Mouse (Mus musculus) embryonic stem cell, embryonic (primary cell): ENCODE data around the gene Mib2.

Experiments
- CTCF ChIA-PET, 4 experiments: fragments of 300-600 bp in 2 of 4; fragments of 350-600 bp in 2 of 4; sonication (Branson Sonifier 250); formaldehyde crosslinking; loops; one replicate each; lab custom pipeline; 2022; ENCODE audit warnings: inconsistent platforms in 2 of 4; lab: Charles Lee
- POLR2A ChIA-PET, 4 experiments: fragments of 300-600 bp in 2 of 4; fragments of 350-600 bp in 2 of 4; sonication (Branson Sonifier 250); formaldehyde crosslinking; loops; one replicate each; lab custom pipeline; 2022; ENCODE audit warnings: antibody characterized with exemption in 4 of 4, inconsistent platforms in 1 of 4; lab: Charles Lee

Gene Mib2

GRCm38 (mm10) chr4:155653086-155653450 is 15.9 kb downstream of the Mib2 start, which contains the start of gene Mmp23:
Gene Mmp23 (minus strand): TSS chr4:155653384.
- POLR2A ChIA-PET: interaction anchor here in 3 of 4 experiments (1.2 to 6.5 kb wide), 16 partner anchors 10 to 57 kb away, joined by 3 to 69 read pairs (median 8); partner anchors contain the start of genes Mib2 (in 3 of the 3) and Ssu72 (in 2 of the 3)
- CTCF ChIA-PET: interaction anchor here in 3 of 4 experiments (0.6 to 1.7 kb wide), 6 partner anchors 9 to 781 kb away, joined by 3 to 6 read pairs (median 3); partner anchors contain the start of gene Atad3a (in 1 of the 3)

DNA sequence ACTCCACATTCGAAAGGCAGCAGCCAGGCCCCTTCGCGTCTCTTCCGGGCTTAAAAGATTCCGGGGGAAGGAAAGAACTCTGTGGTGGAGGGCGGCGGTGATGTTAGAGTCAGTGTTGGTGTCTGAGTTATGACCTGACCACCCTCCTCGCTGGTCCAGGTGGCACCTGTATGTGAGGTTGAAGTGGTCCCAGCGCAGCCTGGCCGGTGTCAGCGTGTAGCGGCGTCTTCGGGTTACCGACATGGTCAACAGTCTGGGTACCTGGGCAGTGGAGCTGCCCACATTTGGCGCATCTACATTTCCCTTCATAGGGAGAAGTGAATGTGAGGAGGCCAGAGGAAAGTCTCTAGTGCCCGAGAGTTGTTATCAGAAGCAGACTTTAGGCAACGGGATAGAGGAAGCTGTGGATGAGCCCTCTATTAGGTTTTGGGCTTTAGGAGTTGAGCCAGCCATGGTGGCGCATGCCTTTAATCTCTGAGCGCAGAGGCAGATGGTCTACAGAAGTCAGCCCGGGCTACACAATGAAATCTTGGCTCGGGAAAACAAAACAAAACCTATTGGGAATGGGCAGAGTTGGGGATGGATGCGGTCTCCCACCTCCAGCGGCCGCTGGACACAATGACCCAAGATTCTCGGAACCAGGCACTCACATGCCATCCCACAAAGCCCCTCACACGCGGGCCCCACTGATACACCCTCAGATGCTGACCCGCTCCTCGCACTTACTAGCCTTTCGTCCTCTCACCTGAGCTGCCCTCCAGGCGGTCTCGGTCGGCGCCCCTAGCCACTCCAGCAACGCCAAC is 16.5 kb downstream of the Mib2 start:
- ChIA-PET POLR2A (interaction anchor here in 3 of 4 experiments (0.5 to 6.5 kb wide), 23 partner anchors 10 to 360 kb away, joined by 3 to 69 read pairs (median 5); partner anchors contain the start of genes Mib2 (in 3 of the 3) and Ssu72 (in 1 of the 3)), CTCF (interaction anchor here in 3 of 4 experiments (0.6 to 1.1 kb wide), 6 partner anchors 8 to 781 kb away, joined by 3 read pairs; partner anchors contain the start of gene Atad3a (in 1 of the 3))

DNA sequence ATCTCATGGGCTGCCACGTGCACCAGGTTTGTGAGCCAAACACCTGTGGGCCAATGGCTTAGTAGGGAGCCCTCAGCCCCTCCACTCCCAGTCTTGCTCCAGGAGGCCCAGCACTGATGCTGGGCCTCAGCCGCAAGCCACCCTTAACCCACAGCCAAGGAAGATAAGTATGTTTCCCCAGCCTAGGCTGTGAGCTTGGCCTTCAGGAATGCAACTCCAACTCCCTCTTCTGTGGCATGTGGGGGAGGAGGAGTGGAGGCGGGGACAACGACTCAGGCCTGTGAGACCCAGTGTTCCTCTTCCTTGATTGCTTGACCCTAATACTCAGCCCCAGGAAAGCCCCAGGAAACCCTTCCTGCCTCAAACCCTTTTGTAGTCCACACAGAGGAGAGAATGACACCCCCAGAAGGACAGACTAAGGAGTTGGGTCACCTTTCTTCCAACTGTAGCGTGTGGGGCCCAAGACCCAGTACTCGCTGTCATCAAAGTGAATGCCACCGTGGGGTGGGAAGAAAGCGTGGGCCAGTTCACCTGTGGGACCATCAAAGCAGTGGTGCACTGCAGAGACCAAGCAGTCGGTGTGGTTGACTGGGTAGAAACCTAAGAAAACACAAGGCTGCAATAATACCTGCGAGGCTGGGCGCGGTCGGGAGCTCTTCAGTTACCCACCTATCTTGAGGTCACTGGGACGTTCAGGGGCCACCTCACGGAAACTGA is 17.3 kb downstream of the Mib2 start:
- POLR2A ChIA-PET: interaction anchor here in 3 of 4 experiments (0.5 to 6.5 kb wide), 14 partner anchors 12 to 359 kb away, joined by 3 to 69 read pairs (median 4); partner anchors contain the start of genes Mib2 (in 3 of the 3) and Ssu72 (in 1 of the 3)
- CTCF ChIA-PET: interaction anchor here in 2 of 4 experiments (0.9 kb wide), 3 partner anchors 7 to 17 kb away, joined by 3 read pairs; partner anchors contain the start of gene Mib2 (in 1 of the 2)

GRCm38 (mm10) chr4:155649355-155649754 is 19.6 kb downstream of the Mib2 start:
- ChIA-PET POLR2A (interaction anchor here in 2 of 4 experiments (1.2 to 4.1 kb wide), 2 partner anchors 49 to 50 kb away, joined by 3 to 20 read pairs; no protein-coding TSS in a partner anchor), CTCF (no interaction called here)

GRCm38 (mm10) chr4:155645721-155646120 is 23.3 kb downstream of the Mib2 start:
- POLR2A ChIA-PET: interaction anchor here in 3 of 4 experiments (0.7 to 2.2 kb wide), 9 partner anchors 10 to 85 kb away, joined by 3 to 8 read pairs (median 3); partner anchors contain the start of genes Cdk11b (in 1 of the 3) and Mib2 (in 1 of the 3)

DNA sequence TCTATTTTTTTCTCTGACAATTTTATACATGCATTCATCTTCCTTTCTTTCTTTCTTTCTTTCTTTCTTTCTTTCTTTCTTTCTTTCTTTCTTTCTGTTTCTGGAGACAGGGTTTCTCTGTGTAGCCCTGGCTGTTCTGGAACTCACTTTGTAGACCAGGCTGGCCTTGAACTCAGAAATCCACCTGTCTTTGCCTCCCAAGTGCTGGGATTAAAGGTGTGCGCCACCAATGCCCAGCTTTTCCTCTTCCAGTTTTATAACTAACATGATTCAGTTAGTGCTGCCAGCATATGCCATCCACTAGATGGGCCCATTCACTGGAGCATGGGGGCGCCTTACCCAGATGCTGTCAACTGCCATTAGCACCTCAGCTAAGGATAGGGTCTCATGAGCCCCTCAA is 23.7 kb downstream of the Mib2 start, which contains the start of gene Gm10563:
Gene Gm10563, minus strand, starts transcription at position 101 of the 400 bp plus-strand sequence.
- POLR2A ChIA-PET: interaction anchor here in 3 of 4 experiments (0.7 to 2.2 kb wide), 13 partner anchors 9 to 116 kb away, joined by 3 to 8 read pairs (median 3); partner anchors contain the start of genes Atad3a (in 1 of the 3), Cdk11b (in 1 of the 3), Mib2 (in 1 of the 3) and Ssu72 (in 1 of the 3)
- CTCF ChIA-PET: interaction anchor here in 3 of 4 experiments (0.8 to 1.5 kb wide), 4 partner anchors 24 to 164 kb away, joined by 3 to 4 read pairs (median 4); no protein-coding TSS in a partner anchor

More at GRCm38 (mm10) chr4:155645721-155646120, 23.3 kb downstream of the Mib2 start:
- CTCF ChIA-PET: interaction anchor here in 2 of 4 experiments (0.8 to 1.5 kb wide), 2 partner anchors 54 to 164 kb away, joined by 3 to 4 read pairs; no protein-coding TSS in a partner anchor

DNA sequence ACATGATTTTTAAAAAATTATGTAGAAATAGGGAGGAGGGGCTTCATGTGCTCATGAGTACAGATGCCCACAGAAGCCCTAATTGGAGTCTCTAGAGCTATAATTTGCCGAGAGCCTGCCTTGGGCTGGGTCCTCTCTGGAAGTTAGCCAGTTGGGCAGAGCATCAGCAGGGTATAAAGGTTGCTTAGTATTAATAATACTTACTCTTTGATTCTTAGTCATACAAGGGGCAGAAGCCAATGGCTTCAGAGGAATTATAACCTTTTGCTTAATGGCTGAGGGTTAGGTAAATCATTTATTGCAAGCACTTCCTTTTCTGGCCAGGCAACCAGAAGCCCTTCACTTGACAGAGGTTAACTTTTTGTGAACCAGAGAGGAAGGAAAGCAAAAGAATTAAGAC is 25.5 kb downstream of the Mib2 start:
- CTCF ChIA-PET: interaction anchor here (0.6 to 1.8 kb wide), 8 partner anchors 9 to 57 kb away, joined by 3 to 6 read pairs (median 3); partner anchors contain the start of gene Mib2 (in 1 of the 4)
- POLR2A ChIA-PET: interaction anchor here (0.6 to 1.8 kb wide), 13 partner anchors 10 to 104 kb away, joined by 3 to 5 read pairs (median 3); partner anchors contain the start of genes Mib2 (in 1 of the 4) and Ssu72 (in 1 of the 4)

DNA sequence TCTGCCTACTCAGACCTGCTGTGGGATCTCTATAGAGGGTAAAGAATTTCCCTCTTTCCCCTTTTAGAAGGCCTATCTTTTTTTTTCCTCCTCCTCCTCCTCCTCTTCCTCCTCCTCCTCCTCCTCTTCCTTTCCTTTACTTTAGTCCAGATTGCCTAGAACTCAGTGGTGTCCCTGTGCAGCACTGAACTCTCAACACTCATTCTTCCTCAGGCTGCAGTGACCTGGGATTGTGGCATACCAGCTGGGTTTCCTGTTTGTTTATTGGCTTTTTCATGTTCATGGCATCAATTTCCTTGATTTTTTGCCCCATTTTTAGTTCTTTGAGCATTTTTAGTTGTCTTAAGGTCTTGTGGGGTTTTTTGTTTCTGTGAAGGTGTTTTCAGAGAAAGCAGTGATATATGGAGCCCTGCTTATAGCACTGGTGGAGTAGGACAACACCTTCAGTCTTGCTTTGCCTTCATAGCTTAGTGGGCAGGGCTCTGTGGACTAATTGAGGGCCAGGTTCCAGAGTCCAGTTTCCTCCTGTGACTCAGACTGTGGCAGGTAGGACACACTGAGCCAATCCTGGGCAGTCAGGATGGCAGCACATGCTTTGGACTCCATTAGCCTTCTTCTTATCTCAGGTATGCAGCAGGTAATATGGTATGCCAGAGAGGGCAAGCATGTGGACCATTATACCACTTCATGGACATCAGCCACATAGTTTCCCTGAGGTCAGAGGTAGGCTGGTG is 33.1 kb downstream of the Mib2 start:
- ChIA-PET CTCF (no interaction called here), POLR2A (no interaction called here)

GRCm38 (mm10) chr4:155630267-155630666 is 38.7 kb downstream of the Mib2 start:
- POLR2A ChIA-PET: interaction anchor here in 3 of 4 experiments (0.6 to 1.7 kb wide), 9 partner anchors 17 to 143 kb away, joined by 3 to 9 read pairs (median 5); partner anchors contain the start of genes Mib2 (in 1 of the 3) and Ssu72 (in 1 of the 3)
- CTCF ChIA-PET: interaction anchor here in 2 of 4 experiments (0.7 kb wide), 2 partner anchors 462 to 1605 kb away, joined by 4 to 8 read pairs; no protein-coding TSS in a partner anchor

DNA sequence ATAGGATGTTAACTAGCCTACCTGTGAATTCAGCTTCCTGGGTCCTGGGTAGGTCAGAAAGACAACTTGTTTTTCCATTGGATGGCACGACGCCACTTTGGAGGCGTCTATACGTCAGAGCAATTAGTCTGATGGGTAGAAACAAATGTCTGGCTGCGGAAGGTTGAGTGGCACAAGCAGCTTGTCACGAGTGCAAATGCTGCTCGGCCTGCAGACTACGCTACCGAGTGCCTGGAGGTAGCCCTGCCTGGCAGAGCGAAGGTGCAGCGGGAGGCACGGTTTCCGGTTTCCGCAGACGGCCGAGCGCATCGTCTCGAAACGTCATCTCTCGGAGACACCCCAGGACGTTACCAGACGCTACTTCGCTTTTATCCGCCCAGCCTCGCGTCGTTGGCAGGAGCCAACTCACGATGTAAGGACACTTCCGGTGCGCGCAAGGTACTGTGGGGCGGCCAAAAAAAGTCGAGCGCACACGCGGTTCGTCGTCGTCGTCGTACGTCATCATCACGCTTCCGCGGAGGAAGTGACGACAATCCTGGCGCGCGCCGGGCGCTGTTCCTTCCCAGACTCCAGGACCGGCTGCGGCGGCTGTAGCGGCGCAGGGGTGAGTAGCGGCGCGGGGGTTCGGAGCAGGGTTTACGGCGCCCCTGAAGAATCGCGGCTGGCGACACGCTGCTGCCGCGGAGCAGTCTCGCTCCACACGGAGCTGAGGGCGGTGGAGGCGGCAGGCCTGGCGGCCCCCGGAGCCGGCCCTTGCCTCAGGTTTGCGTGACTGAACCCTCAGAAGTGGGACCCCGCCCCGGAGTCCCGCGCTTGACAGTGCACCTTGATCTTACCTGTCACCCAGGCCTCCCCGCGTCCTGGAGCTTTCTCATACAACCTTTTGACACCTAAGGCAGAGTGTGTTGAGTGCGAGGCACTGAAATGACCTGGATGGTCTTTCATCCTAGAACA is 44.4 kb downstream of the Mib2 start, which contains the start of gene Cdk11b:
Gene Cdk11b, plus strand, starts transcription at position 517 of the 954 bp plus-strand sequence.
- CTCF ChIA-PET: interaction anchor here in 1 of 4 experiments (0.6 kb wide), 1 partner anchor 736 kb away, joined by 3 read pairs; no protein-coding TSS in a partner anchor
- POLR2A ChIA-PET: interaction anchor here in 3 of 4 experiments (0.6 to 3.2 kb wide), 28 partner anchors 9 to 461 kb away, joined by 3 to 9 read pairs (median 4); partner anchors contain the start of genes Mib2 (in 2 of the 3), Gm10563 (in 1 of the 3), Slc35e2 (in 1 of the 3) and Ssu72 (in 1 of the 3)

- ChIA-PET CTCF (no interaction called here), POLR2A (no interaction called here)
Measured at GRCm38 (mm10) chr4:155618321-155618720, 50.7 kb downstream of the Mib2 start.

- POLR2A ChIA-PET: interaction anchor here in 2 of 4 experiments (1.0 to 1.9 kb wide), 6 partner anchors 11 to 117 kb away, joined by 3 to 5 read pairs (median 4); partner anchors contain the start of gene Cdk11b (in 1 of the 2)
- CTCF ChIA-PET: no interaction called here
Measured at GRCm38 (mm10) chr4:155613264-155613663, 55.7 kb downstream of the Mib2 start.

DNA sequence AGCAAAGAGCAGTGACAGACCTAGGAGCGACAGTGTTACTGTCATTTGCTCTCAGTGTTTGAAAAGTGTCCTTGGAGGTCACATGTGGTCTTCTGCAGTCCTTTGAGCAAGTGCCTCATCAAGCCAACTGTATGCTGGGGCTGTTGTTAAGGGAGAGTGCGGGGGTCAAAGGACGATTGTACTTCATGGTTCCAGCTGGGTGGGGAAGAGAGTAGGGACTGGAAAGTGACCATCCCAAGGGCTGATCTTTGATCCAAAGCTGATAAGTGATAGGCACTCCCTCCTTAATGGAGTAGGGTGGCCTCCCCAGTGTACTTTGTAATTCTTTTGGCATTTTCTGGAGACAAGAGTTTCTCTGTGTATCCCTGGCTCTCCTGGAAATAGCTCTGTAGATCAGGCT is 57.1 kb downstream of the Mib2 start:
- CTCF ChIA-PET: interaction anchor here in 1 of 4 experiments (0.7 kb wide), 1 partner anchor 130 kb away, joined by 3 read pairs; no protein-coding TSS in a partner anchor

DNA sequence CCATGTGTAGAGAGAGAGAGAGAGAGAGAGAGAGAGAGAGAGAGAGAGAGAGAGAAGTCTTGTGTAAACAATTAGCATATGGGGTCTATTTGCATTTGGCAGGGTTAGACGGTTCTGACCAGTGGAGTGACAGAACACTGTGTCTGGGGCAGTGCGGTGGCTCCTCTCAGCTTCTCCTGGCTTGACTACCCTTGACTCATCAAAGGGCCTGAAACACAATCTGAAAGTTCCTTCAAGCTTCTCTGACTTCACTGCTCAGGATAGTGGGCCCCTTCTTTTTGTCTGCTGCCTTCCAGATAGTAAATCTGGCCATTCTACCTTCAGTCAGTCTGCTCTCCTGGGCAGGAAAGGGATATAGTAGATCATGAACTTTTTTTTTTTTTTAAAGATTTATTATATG is 62.2 kb downstream of the Mib2 start:
- ChIA-PET CTCF (interaction anchor here in 3 of 4 experiments (0.6 to 0.7 kb wide), 3 partner anchors 8 to 29 kb away, joined by 3 to 5 read pairs (median 4); no protein-coding TSS in a partner anchor), POLR2A (interaction anchor here in 2 of 4 experiments (0.6 to 1.7 kb wide), 6 partner anchors 8 to 102 kb away, joined by 3 to 4 read pairs (median 3); partner anchors contain the start of gene Cdk11b (in 1 of the 2))

More for the DNA sequence above, 57.1 kb downstream of the Mib2 start:
- POLR2A ChIA-PET: interaction anchor here in 2 of 4 experiments (0.8 to 1.9 kb wide), 5 partner anchors 10 to 57 kb away, joined by 3 to 5 read pairs (median 4); partner anchors contain the start of genes Cdk11b (in 1 of the 2) and Mib2 (in 1 of the 2)

- ChIA-PET POLR2A (interaction anchor here in 1 of 4 experiments (0.6 to 2.2 kb wide), 11 partner anchors 12 to 115 kb away, joined by 3 to 9 read pairs (median 3); partner anchors contain the start of genes Mib2 and Mmp23), CTCF (no interaction called here)
Measured at GRCm38 (mm10) chr4:155605132-155605531, 63.9 kb downstream of the Mib2 start.
